Mouse (Mus musculus): ENCODE measurements around the gene Oard1. TPM values are rescaled to one million over a fixed set of nuclear protein-coding genes. Genes with fewer than 3 reads are reported as not detected.

Gene Oard1
- total and polyA plus RNA-seq, 2 experiments from 2014 or later, result 12.9 to 28.0 TPM

DNA sequence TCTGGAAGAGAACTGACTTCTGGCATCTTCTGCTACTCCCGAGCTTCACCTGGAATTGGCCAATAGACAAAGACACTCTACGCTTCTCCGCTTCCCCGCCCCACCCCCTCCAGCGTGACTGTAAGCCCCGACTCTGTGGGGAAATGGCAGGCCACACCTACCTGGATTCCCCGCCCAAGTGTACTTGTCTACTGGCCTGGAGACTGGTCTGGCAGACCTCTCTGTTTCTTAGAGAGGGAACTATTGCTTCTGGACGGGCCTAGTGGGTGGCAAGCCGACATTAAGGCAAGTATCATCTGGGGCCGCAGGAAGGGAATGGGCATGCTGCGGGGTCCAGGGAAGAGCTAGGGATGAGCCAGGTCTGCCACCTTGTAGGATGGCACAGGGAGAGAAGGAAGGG is 44.9 kb downstream of the Oard1 start, which contains the start of gene Unc5cl:
Gene Unc5cl, plus strand, starts transcription at position 214 of the 400 bp plus-strand sequence.
- 70% methylated on average over 11 of the region's 11 CpGs for WGBS
- ATAC-seq (ENCODE audit: low FRiP score) (no peak), DNase-seq (ENCODE audit: low spot score) (no peak)
- Histone ChIP-seq H3K27ac (ENCODE audit: low read depth, low read length) (no peak within 1 kb of the TSS), H3K36me3 (ENCODE audit: insufficient read depth, low read length) (no peaks in the 10 kb centered on the region), H3K4me2 (ENCODE audit: low read depth, low read length, poor library complexity, severe bottlenecking) (no peak within 1 kb of the TSS), H3K9ac (replicated peaks; ENCODE audit: low read length, poor library complexity, severe bottlenecking) (no peak within 1 kb of the TSS), H3K27me3 (ENCODE audit: insufficient read depth, low read length) (no peaks in the 10 kb centered on the region), H3K4me1 (ENCODE audit: insufficient read depth, low read length) (no peaks in the 10 kb centered on the region), H3K9me3 (ENCODE audit: low read length) (no peaks in the 10 kb centered on the region), H3K4me3 (ENCODE audit: low read depth, low read length) (no peak within 1 kb of the TSS)
- no peak for TF ChIP-seq CTCF (IDR thresholded peaks at IDR 0.05)

DNA sequence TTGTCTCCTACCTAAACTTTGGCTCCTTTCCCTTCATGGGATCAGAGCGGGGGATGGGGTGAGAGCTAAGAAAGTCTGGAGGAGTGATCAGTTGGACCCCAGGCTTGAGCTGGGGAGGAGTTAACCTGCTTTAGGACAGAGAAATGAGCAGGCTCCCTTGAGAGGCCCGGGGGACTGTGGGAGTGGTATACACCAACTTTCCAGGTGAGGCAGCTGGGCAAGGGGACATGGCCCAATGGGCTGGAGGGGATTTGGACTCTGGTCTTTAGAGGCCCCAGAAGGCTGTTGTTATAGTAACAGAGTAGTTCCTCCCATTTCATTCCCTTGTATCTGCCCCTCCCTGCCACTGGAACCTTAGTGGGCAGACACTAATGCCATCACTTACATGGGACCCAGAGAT is 46.1 kb downstream of the Oard1 start:
- no peaks in the 10 kb centered on the region for H3K4me1 ChIP-seq (ENCODE audit: insufficient read depth, low read length)
- H3K27me3 ChIP-seq (ENCODE audit: insufficient read depth, low read length), result no peaks in the 10 kb centered on the region
- TF ChIP-seq CTCF (IDR thresholded peaks at IDR 0.05), result no peak
- no peak overlapping the region for H3K4me3 ChIP-seq (ENCODE audit: low read depth, low read length)
- no peak overlapping the region for H3K4me2 ChIP-seq (ENCODE audit: low read depth, low read length, poor library complexity, severe bottlenecking)
- no peaks in the 10 kb centered on the region for H3K36me3 ChIP-seq (ENCODE audit: insufficient read depth, low read length)
- H3K27ac ChIP-seq (ENCODE audit: low read depth, low read length), result no peak overlapping the region
- DNase-seq (ENCODE audit: low spot score) (no peak), ATAC-seq (ENCODE audit: low FRiP score) (no peak)
- WGBS, result 87% methylated on average over 2 of the region's 2 CpGs
- H3K9ac ChIP-seq (replicated peaks; ENCODE audit: low read length, poor library complexity, severe bottlenecking), result no peak overlapping the region
- no peaks in the 10 kb centered on the region for H3K9me3 ChIP-seq (ENCODE audit: low read length)

DNA sequence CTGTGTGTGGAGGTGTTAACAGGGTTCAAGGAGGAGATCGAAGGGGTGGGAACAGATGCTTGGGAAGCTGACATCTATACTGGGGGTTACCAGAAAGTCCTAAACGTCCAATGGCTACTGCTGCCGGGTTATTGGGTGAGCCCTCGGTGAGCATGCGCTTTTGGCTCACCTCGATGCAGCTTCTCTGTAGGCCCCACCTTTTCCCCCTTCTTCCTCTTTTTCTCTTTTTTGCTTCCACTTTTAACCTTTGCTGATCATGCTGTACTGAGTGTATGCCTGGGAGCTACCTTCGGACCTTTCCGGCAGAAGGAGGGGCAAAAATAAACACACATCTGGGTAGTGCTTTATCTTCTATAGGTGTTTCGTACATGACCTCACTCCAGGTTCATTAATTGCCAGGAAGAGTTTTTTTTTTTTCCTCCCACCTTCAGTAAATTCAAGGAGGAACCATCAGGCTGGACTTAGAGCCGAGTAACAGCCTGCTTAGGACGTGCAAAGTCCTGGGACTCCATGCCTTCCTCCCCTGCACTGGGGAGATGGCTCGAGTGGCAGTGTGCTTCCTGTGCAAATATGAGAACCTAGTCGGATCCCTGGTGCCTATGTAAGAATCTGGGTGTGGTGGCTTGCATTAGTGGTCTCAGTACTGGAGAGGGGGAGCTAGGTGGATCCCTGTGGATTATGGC is 48.3 kb downstream of the Oard1 start:
- H3K9me3 ChIP-seq (ENCODE audit: low read length), result no peaks in the 10 kb centered on the region
- H3K4me1 ChIP-seq (ENCODE audit: insufficient read depth, low read length), result no peaks in the 10 kb centered on the region
- ATAC-seq (ENCODE audit: low FRiP score), result no peak
- no peaks in the 10 kb centered on the region for H3K27me3 ChIP-seq (ENCODE audit: insufficient read depth, low read length)
- 89% methylated on average over 13 of the region's 13 CpGs for WGBS
- no peak for TF ChIP-seq CTCF (IDR thresholded peaks at IDR 0.05)
- H3K4me3 ChIP-seq (ENCODE audit: low read depth, low read length), result no peak overlapping the region
- no peak overlapping the region for H3K27ac ChIP-seq (ENCODE audit: low read depth, low read length)
- no peaks in the 10 kb centered on the region for H3K36me3 ChIP-seq (ENCODE audit: insufficient read depth, low read length)
- no peak overlapping the region for H3K4me2 ChIP-seq (ENCODE audit: low read depth, low read length, poor library complexity, severe bottlenecking)
- no peak for DNase-seq (ENCODE audit: low spot score)
- H3K9ac ChIP-seq (replicated peaks; ENCODE audit: low read length, poor library complexity, severe bottlenecking), result no peak overlapping the region

DNA sequence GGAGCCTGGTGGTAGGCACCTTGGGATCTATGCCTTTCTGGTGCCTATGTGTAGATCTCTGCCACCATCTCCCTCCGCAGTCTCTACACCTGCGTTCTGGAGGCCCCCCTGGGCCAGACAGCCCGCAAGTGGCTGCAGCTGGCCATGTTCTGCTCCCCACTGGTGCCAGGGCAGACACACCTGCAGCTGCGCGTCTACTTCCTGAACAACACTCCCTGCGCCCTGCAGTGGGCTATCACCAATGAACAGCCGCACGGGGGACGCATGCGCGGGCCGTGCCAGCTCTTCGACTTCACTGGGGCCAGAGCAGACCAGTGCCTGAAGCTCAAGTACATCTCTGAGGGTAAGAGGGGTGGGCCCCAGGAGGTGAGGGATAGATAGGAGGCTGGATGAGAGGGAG is 52.3 kb downstream of the Oard1 start:
- Histone ChIP-seq H3K36me3 (ENCODE audit: insufficient read depth, low read length) (no peaks in the 10 kb centered on the region), H3K4me1 (ENCODE audit: insufficient read depth, low read length) (peaks cover 2% of the 10 kb centered on the region; the same call in 1 of the 2 replicates), H3K9ac (replicated peaks; ENCODE audit: low read length, poor library complexity, severe bottlenecking) (no peak overlapping the region), H3K4me2 (ENCODE audit: low read depth, low read length, poor library complexity, severe bottlenecking) (no peak overlapping the region), H3K27ac (ENCODE audit: low read depth, low read length) (no peak overlapping the region), H3K27me3 (ENCODE audit: insufficient read depth, low read length) (no peaks in the 10 kb centered on the region), H3K4me3 (ENCODE audit: low read depth, low read length) (no peak overlapping the region), H3K9me3 (ENCODE audit: low read length) (no peaks in the 10 kb centered on the region)
- ATAC-seq (ENCODE audit: low FRiP score) (no peak), DNase-seq (ENCODE audit: low spot score) (no peak)
- TF ChIP-seq CTCF (IDR thresholded peaks at IDR 0.05), result no peak
- 98% methylated on average over 13 of the region's 13 CpGs for WGBS

DNA sequence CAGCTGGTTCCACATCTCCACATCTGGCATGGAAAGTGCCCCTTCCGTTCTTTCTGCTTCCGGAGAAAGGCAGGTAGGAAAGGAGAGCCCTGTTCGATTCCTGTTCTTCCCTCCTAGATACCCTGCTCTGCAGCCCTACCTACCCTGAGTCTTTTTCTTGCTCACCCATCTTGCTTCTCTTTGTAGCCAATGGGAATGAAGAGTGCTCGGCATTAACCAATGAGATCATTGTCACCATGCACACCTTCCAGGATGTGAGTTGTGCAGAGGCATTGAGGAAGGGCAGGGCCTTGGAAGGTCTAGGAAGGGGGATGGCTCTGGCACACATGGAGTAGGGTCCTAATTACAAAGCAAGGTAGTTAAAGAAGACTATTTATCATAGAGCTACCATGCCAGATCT is 53.6 kb downstream of the Oard1 start:
- no peaks in the 10 kb centered on the region for H3K27me3 ChIP-seq (ENCODE audit: insufficient read depth, low read length)
- no peak overlapping the region for H3K27ac ChIP-seq (ENCODE audit: low read depth, low read length)
- DNase-seq (ENCODE audit: low spot score), result no peak
- 95% methylated on average over 4 of the region's 4 CpGs for WGBS
- no peak for TF ChIP-seq CTCF (IDR thresholded peaks at IDR 0.05)
- H3K4me2 ChIP-seq (ENCODE audit: low read depth, low read length, poor library complexity, severe bottlenecking), result no peak overlapping the region
- peaks cover 4% of the 10 kb centered on the region; the same call in 1 of the 2 replicates for H3K4me1 ChIP-seq (ENCODE audit: insufficient read depth, low read length)
- H3K9ac ChIP-seq (replicated peaks; ENCODE audit: low read length, poor library complexity, severe bottlenecking), result no peak overlapping the region
- no peaks in the 10 kb centered on the region for H3K9me3 ChIP-seq (ENCODE audit: low read length)
- no peaks in the 10 kb centered on the region for H3K36me3 ChIP-seq (ENCODE audit: insufficient read depth, low read length)
- no peak overlapping the region for H3K4me3 ChIP-seq (ENCODE audit: low read depth, low read length)
- no peak for ATAC-seq (ENCODE audit: low FRiP score)

Other genes starting within 250 kb of the Oard1 start
- not detected in 2 replicates for gene A530064D06Rik, start 242.7 kb upstream of the Oard1 start, total RNA-seq (2014; rRNA removed)
- gene A530064D06Rik, start 242.7 kb upstream of the Oard1 start, polyA plus RNA-seq (2015; fragmentation: Nextera tagmentation; extraction: Ambion mirVana), result not detected in 2 replicates
- not detected in 2 replicates for gene Trem1, start 177.2 kb upstream of the Oard1 start, total RNA-seq (2014; rRNA removed)
- not detected in 2 replicates for gene Trem1, start 177.2 kb upstream of the Oard1 start, polyA plus RNA-seq (2015; fragmentation: Nextera tagmentation; extraction: Ambion mirVana)
- gene Trem3, start 162.2 kb upstream of the Oard1 start, total RNA-seq (2014; rRNA removed), result not detected in 2 replicates
- gene Trem3, start 162.2 kb upstream of the Oard1 start, polyA plus RNA-seq (2015; fragmentation: Nextera tagmentation; extraction: Ambion mirVana), result not detected in 2 replicates
- gene Treml4, start 145.7 kb upstream of the Oard1 start, total RNA-seq (2014; rRNA removed), result 0.27 TPM in 1 of 2 replicates, not detected in the other
- gene Treml4, start 145.7 kb upstream of the Oard1 start, polyA plus RNA-seq (2015; fragmentation: Nextera tagmentation; extraction: Ambion mirVana), result 0.16 and 0.22 TPM in 2 replicates
- gene Treml2, start 110.5 kb upstream of the Oard1 start, total RNA-seq (2014; rRNA removed), result 0.42 and 0.49 TPM in 2 replicates
- gene Treml2, start 110.5 kb upstream of the Oard1 start, polyA plus RNA-seq (2015; fragmentation: Nextera tagmentation; extraction: Ambion mirVana), result 0.06 and 0.07 TPM in 2 replicates
- 0.16 TPM in 1 of 2 replicates, not detected in the other for gene B430306N03Rik, start 93.9 kb upstream of the Oard1 start, total RNA-seq (2014; rRNA removed)
- gene B430306N03Rik, start 93.9 kb upstream of the Oard1 start, polyA plus RNA-seq (2015; fragmentation: Nextera tagmentation; extraction: Ambion mirVana), result 0.06 and 0.10 TPM in 2 replicates
- gene Trem2, start 63.6 kb upstream of the Oard1 start, total RNA-seq (2014; rRNA removed), result 10.9 and 23.6 TPM in 2 replicates
- 8.2 and 8.4 TPM in 2 replicates for gene Trem2, start 63.6 kb upstream of the Oard1 start, polyA plus RNA-seq (2015; fragmentation: Nextera tagmentation; extraction: Ambion mirVana)
- gene Treml1, start 50.1 kb upstream of the Oard1 start, total RNA-seq (2014; rRNA removed), result 0.66 TPM in 1 of 2 replicates, not detected in the other
- 0.21 TPM in 1 of 2 replicates, not detected in the other for gene Treml1, start 50.1 kb upstream of the Oard1 start, polyA plus RNA-seq (2015; fragmentation: Nextera tagmentation; extraction: Ambion mirVana)
- 22.7 and 30.9 TPM in 2 replicates for gene Nfya, start 108 bp upstream of the Oard1 start, total RNA-seq (2014; rRNA removed)
- 3.8 and 4.1 TPM in 2 replicates for gene Nfya, start 108 bp upstream of the Oard1 start, polyA plus RNA-seq (2015; fragmentation: Nextera tagmentation; extraction: Ambion mirVana)
- 0.11 and 0.80 TPM in 2 replicates for gene Apobec2, start 22.9 kb downstream of the Oard1 start, total RNA-seq (2014; rRNA removed)
- 0.31 and 0.32 TPM in 2 replicates for gene Apobec2, start 22.9 kb downstream of the Oard1 start, polyA plus RNA-seq (2015; fragmentation: Nextera tagmentation; extraction: Ambion mirVana)
- 0.22 and 0.85 TPM in 2 replicates for gene Tspo2, start 41.5 kb downstream of the Oard1 start, total RNA-seq (2014; rRNA removed)
- gene Tspo2, start 41.5 kb downstream of the Oard1 start, polyA plus RNA-seq (2015; fragmentation: Nextera tagmentation; extraction: Ambion mirVana), result 0.74 and 1.4 TPM in 2 replicates
- 0.19 and 0.49 TPM in 2 replicates for gene Unc5cl, start 44.9 kb downstream of the Oard1 start, total RNA-seq (2014; rRNA removed)
- 0.06 and 0.32 TPM in 2 replicates for gene Unc5cl, start 44.9 kb downstream of the Oard1 start, polyA plus RNA-seq (2015; fragmentation: Nextera tagmentation; extraction: Ambion mirVana)